Mouse (Mus musculus): ENCODE measurements around the gene Slc25a10. TPM values are rescaled to one million over a fixed set of nuclear protein-coding genes. Genes with fewer than 3 reads are reported as not detected.
A peak's percentile ranks its signal among the peaks of the same experiment; 100 is the strongest.
"Not testable (repeated sequence)": the region's sequence is repeated elsewhere in the genome, so short reads cannot be mapped to it uniquely, and the experiment has no call there.

The Slc25a10 gene
- polyA plus RNA-seq, 1 experiment from 2014 or later: 28.6 TPM

DNA sequence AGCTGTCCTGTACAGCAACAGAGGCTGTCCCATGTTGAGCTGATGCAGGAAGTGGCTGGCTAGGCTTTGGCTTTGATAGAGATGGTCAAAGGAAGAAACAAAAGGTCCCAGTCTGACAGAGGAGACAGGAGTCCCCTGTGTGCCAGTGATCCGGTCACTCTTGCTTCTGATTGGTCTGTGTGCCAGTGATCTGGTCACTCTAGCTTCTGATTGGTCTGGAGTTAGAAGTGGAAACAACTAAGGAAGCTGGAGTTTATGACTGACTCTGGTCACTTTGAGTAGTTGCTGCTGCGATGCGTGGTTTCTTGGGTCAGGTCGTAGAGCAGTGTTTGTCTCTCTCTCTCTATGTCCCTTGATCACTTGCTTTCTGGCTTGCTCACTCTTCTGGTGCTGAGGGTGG, 10.1 kb downstream of the Slc25a10 start:
- Histone ChIP-seq H3K27me3 (replicated peaks) (no peaks in the 10 kb centered on the region), H3K4me2 (no peak overlapping the region), H3K36me3 (replicated peaks) (peaks cover 8% of the 10 kb centered on the region; the same call in 1 of the 2 replicates), H3K4me3 (no peak overlapping the region), H3K9ac (no peak overlapping the region), H3K27ac (no peak overlapping the region), H3K9me3 (no peaks in the 10 kb centered on the region), H3K4me1 (no peaks in the 10 kb centered on the region)
- no peak for ATAC-seq (replicated peaks)
- 90% methylated on average over 4 of the region's 4 CpGs for WGBS

DNA sequence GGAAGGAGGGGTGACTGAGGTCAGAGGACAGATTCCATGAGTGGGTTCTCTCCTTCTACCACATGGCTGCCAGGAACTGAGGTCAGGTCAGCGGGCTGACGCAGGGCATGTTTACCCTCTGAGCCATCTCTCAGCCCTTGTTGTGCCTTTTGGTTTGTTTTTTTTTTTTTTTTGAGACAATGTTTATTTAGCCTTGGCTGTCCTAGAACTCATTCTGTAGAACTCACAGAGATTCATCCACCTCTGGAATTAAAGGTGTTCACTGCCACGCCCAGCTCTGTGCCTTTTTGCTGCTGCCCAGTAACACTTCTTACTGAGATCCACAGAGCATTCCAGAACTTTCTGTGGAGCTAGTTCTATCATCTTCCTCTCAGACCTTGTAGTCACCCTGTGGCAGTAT, 14.0 kb downstream of the Slc25a10 start:
- no peak overlapping the region for H3K4me3 ChIP-seq
- WGBS: 94% methylated on average over 3 of the region's 3 CpGs
- no peak for ATAC-seq (replicated peaks)
- H3K4me2 ChIP-seq: no peak overlapping the region
- no peak overlapping the region for H3K9ac ChIP-seq
- H3K27ac ChIP-seq: no peak overlapping the region
- no peaks in the 10 kb centered on the region for H3K9me3 ChIP-seq
- no peaks in the 10 kb centered on the region for H3K27me3 ChIP-seq (replicated peaks)
- 0 out of 2 replicates have a peak, but pooled peaks cover 1% of the 10 kb centered on the region for H3K4me1 ChIP-seq
- H3K36me3 ChIP-seq (replicated peaks): no peaks in the 10 kb centered on the region

DNA sequence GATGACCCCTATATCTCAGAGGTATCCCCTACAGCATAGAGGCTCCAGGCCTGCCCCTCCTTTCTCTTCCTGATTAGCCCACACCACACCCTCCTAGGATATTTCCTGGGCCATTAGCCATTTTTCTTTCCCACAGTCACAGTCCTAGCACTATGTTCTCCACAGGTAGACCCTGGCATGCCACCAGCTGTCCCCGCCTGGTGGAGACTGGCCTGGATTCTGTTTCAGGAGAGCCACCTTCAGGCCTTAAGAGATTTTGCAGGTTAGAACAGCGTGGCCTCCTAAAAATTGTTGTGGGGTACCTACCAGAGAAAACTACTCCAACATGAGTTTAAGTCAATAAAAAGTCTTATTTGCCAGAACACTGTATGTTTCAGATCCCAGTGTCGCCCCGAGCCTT, 15.3 kb downstream of the Slc25a10 start:
- no peaks in the 10 kb centered on the region for H3K27me3 ChIP-seq (replicated peaks)
- H3K4me2 ChIP-seq: no peak overlapping the region
- no peak overlapping the region for H3K9ac ChIP-seq
- WGBS: 56% methylated on average over 4 of the region's 4 CpGs
- no peak overlapping the region for H3K4me3 ChIP-seq
- no peak for ATAC-seq (replicated peaks)
- H3K9me3 ChIP-seq: no peaks in the 10 kb centered on the region
- 0 out of 2 replicates have a peak, but pooled peaks cover 3% of the 10 kb centered on the region for H3K4me1 ChIP-seq
- no peaks in the 10 kb centered on the region for H3K36me3 ChIP-seq (replicated peaks)
- H3K27ac ChIP-seq: no peak overlapping the region

DNA sequence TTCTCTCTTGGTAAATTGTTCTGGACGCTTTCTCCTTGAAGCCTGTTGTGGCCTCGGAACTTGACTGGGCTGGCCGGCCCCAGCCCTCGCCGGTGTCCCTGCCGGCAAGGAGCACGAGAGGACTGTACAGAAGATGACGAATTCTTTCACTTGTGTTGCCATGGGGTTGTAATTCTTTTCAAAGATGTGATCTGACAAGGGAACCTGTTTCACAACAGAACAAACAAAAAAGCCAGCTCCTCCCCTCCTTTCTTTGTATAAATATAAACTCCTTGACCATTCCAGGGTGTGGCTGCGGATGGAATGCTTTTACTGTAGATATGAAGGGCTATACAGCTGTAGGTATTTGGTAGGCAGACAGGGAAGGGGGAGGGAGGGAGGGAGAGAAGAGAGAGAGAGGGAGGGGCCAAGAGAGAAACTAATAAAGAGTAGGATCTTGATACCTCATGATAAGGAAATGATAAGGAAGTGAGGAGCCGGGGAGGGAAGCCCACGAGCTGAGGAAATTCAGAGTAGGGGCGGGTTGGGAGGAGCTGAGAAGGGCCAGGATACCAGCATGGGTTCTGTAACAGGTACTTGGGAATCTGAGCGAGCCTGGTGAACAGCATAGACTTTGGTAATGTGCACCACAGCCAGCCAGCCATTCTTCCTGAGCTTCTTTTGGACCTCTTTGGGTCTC, 16.1 kb downstream of the Slc25a10 start:
- H3K27ac ChIP-seq: no peak overlapping the region
- H3K4me3 ChIP-seq: no peak overlapping the region
- H3K4me2 ChIP-seq: no peak overlapping the region
- H3K36me3 ChIP-seq (replicated peaks): no peaks in the 10 kb centered on the region
- 0 out of 2 replicates have a peak, but pooled peaks cover 3% of the 10 kb centered on the region for H3K4me1 ChIP-seq
- 79% methylated on average over 13 of the region's 13 CpGs for WGBS
- no peaks in the 10 kb centered on the region for H3K9me3 ChIP-seq
- no peaks in the 10 kb centered on the region for H3K27me3 ChIP-seq (replicated peaks)
- H3K9ac ChIP-seq: no peak overlapping the region
- ATAC-seq (replicated peaks): no peak

DNA sequence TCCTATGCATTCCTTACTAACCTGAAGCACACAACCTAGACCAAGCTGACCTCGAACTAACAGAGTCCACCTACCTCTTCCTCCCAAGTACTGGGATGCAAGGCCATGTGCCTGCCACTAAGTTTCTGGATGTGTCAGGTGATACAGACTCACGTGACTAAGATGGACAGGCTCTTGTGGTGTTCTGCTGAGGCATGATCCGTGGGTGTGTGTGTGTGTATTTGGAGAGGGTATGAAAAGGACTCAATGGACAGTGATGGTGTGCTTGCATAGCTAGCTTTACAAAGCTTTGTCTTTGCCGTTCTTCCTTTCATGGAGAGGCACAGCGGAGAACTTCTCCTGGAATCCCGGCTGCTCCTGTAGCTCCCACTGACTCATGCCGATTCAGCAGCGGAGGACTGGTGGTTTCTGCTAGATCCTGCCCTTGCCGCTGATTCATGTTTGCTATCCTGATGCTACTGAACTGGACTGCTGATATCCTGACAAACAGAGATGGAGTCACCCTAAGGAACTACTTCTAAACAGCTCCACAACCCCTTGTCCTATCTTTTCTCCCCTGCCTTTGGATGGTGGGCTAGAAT, 16.7 kb downstream of the Slc25a10 start:
- no peaks in the 10 kb centered on the region for H3K27me3 ChIP-seq (replicated peaks)
- 87% methylated on average over 9 of the region's 9 CpGs for WGBS

DNA sequence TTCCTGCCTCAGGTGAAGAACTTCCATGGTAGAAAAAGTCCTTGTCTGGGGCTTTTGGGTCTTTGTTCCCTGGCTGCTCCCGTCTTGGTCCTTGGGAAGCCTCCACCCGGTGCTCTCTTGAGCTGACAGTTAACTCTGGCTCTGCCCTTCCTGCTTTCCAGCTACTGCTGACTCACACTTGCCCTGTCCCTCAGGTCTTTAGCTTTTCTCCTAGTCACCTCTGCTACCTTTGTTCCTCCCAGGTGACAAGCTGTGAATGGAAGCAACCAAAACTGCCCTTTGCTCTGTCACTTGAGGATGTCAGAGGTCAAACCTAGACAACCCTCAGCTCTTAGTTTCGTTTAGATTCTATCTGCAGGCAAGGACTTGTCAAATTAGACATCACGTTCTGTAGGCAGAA, 18.3 kb downstream of the Slc25a10 start:
- no peaks in the 10 kb centered on the region for H3K27me3 ChIP-seq (replicated peaks)
- H3K4me3 ChIP-seq: no peak overlapping the region
- H3K36me3 ChIP-seq (replicated peaks): no peaks in the 10 kb centered on the region
- no peak for ATAC-seq (replicated peaks)
- H3K4me2 ChIP-seq: no peak overlapping the region
- H3K9ac ChIP-seq: no peak overlapping the region
- WGBS: 35% methylated on average over 4 of the region's 4 CpGs
- H3K27ac ChIP-seq: no peak overlapping the region
- no peaks in the 10 kb centered on the region for H3K9me3 ChIP-seq
- 0 out of 2 replicates have a peak, but pooled peaks cover 3% of the 10 kb centered on the region for H3K4me1 ChIP-seq

More for the DNA sequence above, 16.7 kb downstream of the Slc25a10 start:
- Histone ChIP-seq H3K4me1 (0 out of 2 replicates have a peak, but pooled peaks cover 3% of the 10 kb centered on the region), H3K4me3 (no peak overlapping the region), H3K4me2 (no peak overlapping the region), H3K9ac (no peak overlapping the region), H3K27ac (no peak overlapping the region), H3K36me3 (replicated peaks) (no peaks in the 10 kb centered on the region), H3K9me3 (no peaks in the 10 kb centered on the region)
- ATAC-seq (replicated peaks): no peak

DNA sequence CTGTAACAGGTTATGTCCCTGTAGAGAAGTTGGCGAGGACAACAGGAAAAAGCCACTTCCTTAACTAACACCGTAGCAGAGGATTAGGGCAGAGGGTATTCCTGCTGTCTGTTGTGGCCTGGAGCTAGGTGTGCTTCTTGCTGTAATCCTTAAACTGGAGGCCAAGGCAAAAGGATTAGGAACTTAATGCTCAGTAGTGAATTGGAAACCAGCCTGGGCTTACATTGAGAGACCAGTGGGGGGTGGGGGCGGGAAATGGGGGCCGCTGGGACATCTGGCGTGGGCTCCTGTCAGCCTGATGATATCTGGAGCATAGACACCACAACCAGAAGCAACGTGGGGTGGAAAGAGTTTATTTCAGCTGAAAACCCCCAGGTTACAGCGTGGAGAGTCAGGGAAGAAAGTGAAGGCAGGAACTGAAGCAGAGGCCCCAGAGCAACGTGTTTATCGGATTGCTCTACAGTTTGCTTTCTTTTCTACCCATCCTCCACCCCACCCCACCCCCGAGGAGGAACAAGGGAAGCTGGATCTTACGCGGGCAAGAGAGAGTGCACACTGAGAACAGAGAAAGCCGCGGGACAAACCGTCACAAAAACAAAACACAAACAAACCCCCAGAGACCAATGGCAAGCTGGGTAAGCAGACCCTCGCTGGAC, 18.9 kb downstream of the Slc25a10 start:
- 2% methylated on average over 16 of the region's 16 CpGs for WGBS
- H3K27ac ChIP-seq: 0 out of 2 replicates have a peak overlapping the region, but pooled peaks have one; percentile 9
- H3K36me3 ChIP-seq (replicated peaks): no peaks in the 10 kb centered on the region
- no peaks in the 10 kb centered on the region for H3K9me3 ChIP-seq
- 0 out of 2 replicates have a peak overlapping the region, but pooled peaks have one; percentile 7 for H3K4me3 ChIP-seq
- H3K4me1 ChIP-seq: 0 out of 2 replicates have a peak, but pooled peaks cover 3% of the 10 kb centered on the region
- H3K9ac ChIP-seq: 0 out of 2 replicates have a peak overlapping the region, but pooled peaks have one; percentile 1
- H3K4me2 ChIP-seq: peak overlapping the region; percentile 34
- ATAC-seq (replicated peaks): no peak
- no peaks in the 10 kb centered on the region for H3K27me3 ChIP-seq (replicated peaks)

DNA sequence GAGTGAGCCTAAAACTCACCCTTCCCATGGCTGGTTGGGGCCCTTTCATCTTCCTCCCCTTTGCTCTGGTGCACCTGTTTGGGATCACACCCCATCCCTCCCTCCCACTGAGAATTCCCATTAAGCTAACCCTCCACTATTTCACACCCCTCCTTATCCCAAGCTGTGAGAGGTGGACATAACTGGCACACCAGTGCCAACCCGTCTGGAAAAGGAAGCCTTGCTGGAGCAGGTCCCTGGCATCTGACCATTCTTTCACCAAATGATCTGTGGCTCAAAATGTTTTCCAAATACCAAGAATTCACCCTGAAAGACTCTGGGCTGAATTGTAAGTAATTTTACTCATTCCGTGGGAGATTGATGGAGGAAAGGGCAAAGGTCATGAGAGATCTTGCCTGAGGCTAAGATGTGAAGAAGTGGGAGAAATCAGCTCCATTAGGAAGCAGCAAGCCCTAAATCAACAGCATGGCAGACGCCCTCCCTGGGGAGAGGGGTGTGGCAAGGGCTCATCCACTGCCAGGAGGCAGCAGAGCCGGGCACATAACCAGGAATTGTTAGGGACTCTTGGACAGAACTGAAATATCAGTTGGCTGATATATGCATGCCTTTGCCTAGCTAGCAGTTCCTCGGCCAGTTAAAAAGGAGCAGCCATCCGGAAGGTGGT, 21.3 kb downstream of the Slc25a10 start:
- no peak for ATAC-seq (replicated peaks)
- no peak overlapping the region for H3K4me3 ChIP-seq
- H3K4me1 ChIP-seq: peaks cover 3% of the 10 kb centered on the region; the same call in 1 of the 2 replicates
- H3K4me2 ChIP-seq: no peak overlapping the region
- WGBS: 54% methylated on average over 6 of the region's 6 CpGs
- H3K9ac ChIP-seq: no peak overlapping the region
- H3K9me3 ChIP-seq: no peaks in the 10 kb centered on the region
- H3K27ac ChIP-seq: no peak overlapping the region
- H3K27me3 ChIP-seq (replicated peaks): no peaks in the 10 kb centered on the region
- no peaks in the 10 kb centered on the region for H3K36me3 ChIP-seq (replicated peaks)

DNA sequence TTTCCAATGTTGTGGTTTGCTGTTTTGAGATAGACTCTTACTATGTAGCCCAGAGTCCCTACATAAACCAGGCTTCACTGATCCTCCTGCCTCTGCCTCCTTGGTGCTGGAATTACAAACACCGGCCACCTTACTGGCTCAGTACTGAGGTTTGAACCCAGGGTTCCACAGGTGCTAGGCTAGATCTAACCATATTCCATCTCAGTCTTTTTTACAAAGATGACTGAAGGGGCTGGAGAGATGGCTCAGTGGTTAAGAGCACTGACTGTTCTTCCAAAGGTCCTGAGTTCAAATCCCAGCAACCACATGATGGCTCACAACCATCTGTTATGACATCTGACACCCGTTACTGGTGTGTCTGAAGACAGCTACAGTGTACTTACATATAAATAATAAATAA, 22.6 kb downstream of the Slc25a10 start:
- ATAC-seq (replicated peaks); H3K9me3 ChIP-seq; H3K36me3 ChIP-seq (replicated peaks); H3K4me3 ChIP-seq; H3K4me1 ChIP-seq; H3K27ac ChIP-seq; H3K27me3 ChIP-seq (replicated peaks); H3K9ac ChIP-seq; H3K4me2 ChIP-seq: not testable (repeated sequence)
- WGBS: 95% methylated on average over 2 of the region's 2 CpGs

DNA sequence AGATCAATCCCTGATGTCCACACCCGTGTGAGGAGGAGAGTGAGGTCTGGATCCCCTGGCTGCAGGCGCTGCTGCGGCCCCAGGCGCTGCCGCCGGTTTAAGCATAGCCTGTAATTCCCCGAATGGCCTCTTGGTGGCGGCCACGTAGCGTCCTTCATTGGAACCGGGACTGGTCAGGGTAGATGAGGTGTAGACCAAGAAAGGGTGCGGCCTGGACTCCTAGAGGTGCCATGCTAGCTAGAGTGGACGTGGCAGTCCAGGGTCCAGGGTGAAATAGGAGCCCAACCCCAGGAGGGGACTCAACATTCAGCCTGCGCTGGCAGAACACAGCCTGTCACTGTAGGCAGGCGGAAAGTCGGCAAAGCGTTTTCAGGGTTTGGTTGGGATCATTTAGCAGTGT, 24.0 kb downstream of the Slc25a10 start:
- Histone ChIP-seq H3K9ac (no peak overlapping the region), H3K27ac (no peak overlapping the region), H3K4me1 (peaks cover 3% of the 10 kb centered on the region; the same call in 1 of the 2 replicates), H3K4me2 (no peak overlapping the region), H3K9me3 (no peaks in the 10 kb centered on the region), H3K36me3 (replicated peaks) (no peaks in the 10 kb centered on the region), H3K27me3 (replicated peaks) (no peaks in the 10 kb centered on the region), H3K4me3 (no peak overlapping the region)
- 17% methylated on average over 17 of the region's 17 CpGs for WGBS
- peak; percentile 37; the same call in 1 of the 2 replicates for ATAC-seq (replicated peaks)

DNA sequence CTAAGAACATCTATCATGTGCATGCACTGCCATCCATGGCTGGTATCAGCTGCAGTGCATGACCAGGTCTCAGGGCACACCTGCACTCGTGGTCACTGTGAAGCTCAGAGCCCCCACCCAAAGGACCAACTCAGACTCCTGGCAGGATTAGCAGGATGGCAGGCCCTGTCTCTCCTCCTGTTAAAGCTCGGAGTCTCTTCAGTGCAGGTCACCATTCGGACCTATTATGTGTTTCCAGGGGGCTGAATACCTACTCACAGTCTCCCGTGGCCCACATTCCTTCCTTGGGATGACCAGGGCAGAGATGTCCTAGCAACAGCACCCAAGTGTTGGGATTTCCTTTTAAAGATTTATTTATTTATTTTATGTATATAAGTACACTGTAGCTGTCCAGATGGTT, 25.5 kb downstream of the Slc25a10 start:
- 72% methylated on average over 4 of the region's 4 CpGs for WGBS
- no peak overlapping the region for H3K27ac ChIP-seq
- no peaks in the 10 kb centered on the region for H3K27me3 ChIP-seq (replicated peaks)
- H3K4me1 ChIP-seq: no peaks in the 10 kb centered on the region; the same call in 1 of the 2 replicates
- no peak overlapping the region for H3K4me3 ChIP-seq
- H3K4me2 ChIP-seq: no peak overlapping the region
- no peak for ATAC-seq (replicated peaks)
- no peaks in the 10 kb centered on the region for H3K9me3 ChIP-seq
- no peaks in the 10 kb centered on the region for H3K36me3 ChIP-seq (replicated peaks)
- no peak overlapping the region for H3K9ac ChIP-seq

DNA sequence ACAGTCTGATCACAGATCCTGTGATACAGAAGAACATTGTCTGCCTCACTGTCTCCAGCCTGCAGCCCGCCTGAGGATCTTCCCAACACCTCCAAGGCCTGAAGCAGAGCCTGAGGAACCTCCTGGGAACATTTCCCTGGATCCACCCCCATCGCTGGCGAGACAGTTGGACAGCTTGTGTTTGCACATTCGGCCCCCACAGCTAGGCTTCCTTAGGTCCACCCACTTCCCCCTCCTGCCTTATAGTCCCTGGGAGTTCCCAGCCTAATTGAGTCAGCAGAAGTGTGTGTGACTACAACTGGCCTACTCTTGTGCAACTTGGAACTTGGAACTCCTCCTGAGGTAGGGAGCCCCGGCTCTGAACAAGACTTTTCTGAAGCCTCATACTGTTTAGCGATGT, 26.4 kb downstream of the Slc25a10 start:
- Histone ChIP-seq H3K9me3 (no peaks in the 10 kb centered on the region), H3K4me3 (no peak overlapping the region), H3K36me3 (replicated peaks) (no peaks in the 10 kb centered on the region), H3K4me2 (no peak overlapping the region), H3K27ac (no peak overlapping the region), H3K4me1 (no peaks in the 10 kb centered on the region; the same call in 1 of the 2 replicates), H3K27me3 (replicated peaks) (no peaks in the 10 kb centered on the region), H3K9ac (no peak overlapping the region)
- WGBS: 70% methylated on average over 6 of the region's 6 CpGs
- ATAC-seq (replicated peaks): no peak

Measured in midbrain, embryonic 15.5 days (tissue).